Comparison of ENCODE assay signal across 8 mouse cellular contexts in genomic region chr16:18498996-18499395, GRCm38 (mm10). TPM values are rescaled to one million over a fixed set of nuclear protein-coding genes. Genes with fewer than 3 reads are reported as not detected.
DNase-seq lines count a peak whose midpoint lies in the region; ATAC-seq and TF ChIP-seq lines count a peak whose summit lies in the region.

No protein-coding gene starts in this region.

- peak overlapping the region; percentile 91 for H3K4me2 ChIP-seq in hindbrain, postnatal 0 days (ENCODE audit: low read depth, low read length)

- no peaks in the 10 kb centered on the region for H3K27me3 ChIP-seq in heart, adult 2 months (ENCODE audit: control insufficient read depth, insufficient read depth, low read length)
- H3K27me3 ChIP-seq in embryonic facial prominence, embryonic 10.5 days (replicated peaks; ENCODE audit: low read depth, poor library complexity, severe bottlenecking) = no peaks in the 10 kb centered on the region
- H3K27me3 ChIP-seq in hindbrain, postnatal 0 days (ENCODE audit: insufficient read depth, low read length) = no peaks in the 10 kb centered on the region

- no peak for TF ChIP-seq CTCF in heart, adult 2 months (IDR thresholded peaks at IDR 0.05)
- TF ChIP-seq CTCF in hindbrain, postnatal 0 days (IDR thresholded peaks at IDR 0.05; ENCODE audit: low read depth) = no peak

- no peaks in the 10 kb centered on the region for H3K36me3 ChIP-seq in heart, adult 2 months (ENCODE audit: control insufficient read depth, insufficient read depth, low read length)
- peaks cover 34% of the 10 kb centered on the region for H3K36me3 ChIP-seq in embryonic facial prominence, embryonic 10.5 days (replicated peaks)
- H3K36me3 ChIP-seq in hindbrain, postnatal 0 days (ENCODE audit: insufficient read depth, low read length) = peaks cover 13% of the 10 kb centered on the region; the same call in 1 of the 2 replicates
- no peaks in the 10 kb centered on the region for H3K36me3 ChIP-seq in macrophage (ENCODE audit: inconsistent target)

- TF ChIP-seq POLR2A in heart, adult 2 months (IDR thresholded peaks at IDR 0.05; ENCODE audit: insufficient read depth, low read depth, low read length) = no peak

- H3K9me3 ChIP-seq in embryonic facial prominence, embryonic 10.5 days = no peaks in the 10 kb centered on the region
- no peaks in the 10 kb centered on the region for H3K9me3 ChIP-seq in hindbrain, postnatal 0 days (ENCODE audit: low read length)

- H3K4me1 ChIP-seq in heart, adult 2 months (ENCODE audit: control insufficient read depth, insufficient read depth, low read length) = peaks cover 4% of the 10 kb centered on the region
- H3K4me1 ChIP-seq in embryonic facial prominence, embryonic 10.5 days = peaks cover 25% of the 10 kb centered on the region
- peaks cover 14% of the 10 kb centered on the region for H3K4me1 ChIP-seq in hindbrain, postnatal 0 days (ENCODE audit: insufficient read depth, low read length)

- intact Hi-C loops in heart, adult 2 months (cut with DNase I) = loop anchor here (2.0 to 10.0 kb wide), 2 partner anchors 34 to 316 kb away; partner anchors contain the start of genes Cdc45 and Ufd1

- WGBS in heart, adult 2 months = under 1% methylated on average over 24 of the region's 24 CpGs
- WGBS in embryonic facial prominence, embryonic 10.5 days = under 1% methylated on average over 24 of the region's 24 CpGs
- WGBS in hindbrain, postnatal 0 days = under 1% methylated on average over 24 of the region's 24 CpGs
- under 1% methylated on average over 24 of the region's 24 CpGs for WGBS in macrophage (ENCODE audit: missing documents)

- peak overlapping the region; percentile 80 for H3K9ac ChIP-seq in heart, adult 2 months (ENCODE audit: low read depth, low read length)
- H3K9ac ChIP-seq in hindbrain, postnatal 0 days (replicated peaks; ENCODE audit: low read length) = peak overlapping the region; percentile 85

- TF ChIP-seq EP300 in heart, adult 2 months (IDR thresholded peaks at IDR 0.05; ENCODE audit: insufficient read depth, low read depth, low read length) = no peak

- peak overlapping the region; percentile 87 for H3K4me3 ChIP-seq in heart, adult 2 months
- H3K4me3 ChIP-seq in embryonic facial prominence, embryonic 10.5 days = peak overlapping the region; percentile 87
- H3K4me3 ChIP-seq in hindbrain, postnatal 0 days (ENCODE audit: low read length) = peak overlapping the region; percentile 77
- H3K4me3 ChIP-seq in macrophage (ENCODE audit: inconsistent target) = peak overlapping the region; percentile 85

- DNase-seq in heart, adult 2 months = no peak
- DNase-seq in heart, postnatal 4 days = no peak
- DNase-seq in embryonic facial prominence, embryonic 10.5 days (ENCODE audit: low spot score) = no peak
- DNase-seq in hindbrain, postnatal 0 days (ENCODE audit: low spot score) = no peak
- DNase-seq in MN1 (ENCODE audit: low spot score) = no peak
- no peak for DNase-seq in cerebellum, adult 11-12 months

- no peaks in the 10 kb centered on the region for H3K79me2 ChIP-seq in heart, adult 2 months (replicated peaks; ENCODE audit: control insufficient read depth, insufficient read depth, low read length)
- H3K79me2 ChIP-seq in macrophage (ENCODE audit: inconsistent target) = no peaks in the 10 kb centered on the region

- H3K27ac ChIP-seq in heart, adult 2 months = peak overlapping the region; percentile 86
- H3K27ac ChIP-seq in embryonic facial prominence, embryonic 10.5 days (replicated peaks) = peak overlapping the region; percentile 92
- peak overlapping the region; percentile 92 for H3K27ac ChIP-seq in hindbrain, postnatal 0 days
- H3K27ac ChIP-seq in macrophage = no peak overlapping the region

- ATAC-seq in CD4-positive, CD25-positive, alpha-beta regulatory T cell, adult 4 months = peak; percentile 17
- no peak for ATAC-seq in hindbrain, postnatal 0 days

RNA-seq across cellular contexts. Expression of gene Rtl10, which starts 0.3 kb away (rescaled TPM):
- total RNA-seq in heart, adult 2 months (2021) = 1 to 10 TPM; 3.4 to 3.9 TPM
- 3.1 and 3.4 TPM in 2 replicates for polyA plus RNA-seq in heart, adult 2 months (2012; rRNA removed)
- total RNA-seq in heart, postnatal 4 days (2021) = 1 to 10 TPM; 5.5 to 5.6 TPM
- 1 to 10 TPM in 1 of 2 experiments, under 1 TPM in 1; 0.67 to 1.9 TPM for polyA plus RNA-seq in CD4-positive, CD25-positive, alpha-beta regulatory T cell, adult 4 months (2017; shearing (Covaris generic))
- 3.8 and 4.1 TPM in 2 replicates for polyA plus RNA-seq in embryonic facial prominence, embryonic 10.5 days (2016; fragmentation: Nextera tagmentation; extraction: Ambion mirVana)
- 11.0 and 12.4 TPM in 2 replicates for total RNA-seq in hindbrain, postnatal 0 days (2014; rRNA removed)
- polyA plus RNA-seq in hindbrain, postnatal 0 days (2015; fragmentation: Nextera tagmentation; extraction: Ambion mirVana) = 2.5 and 2.7 TPM in 2 replicates
- total RNA-seq in macrophage (2018; cell fraction: chromatin; rRNA removed) = 1 to 10 TPM in 21 of 26 experiments, not detected in 5; 1.2 to 5.7 (median 1.9) TPM
- 1 to 10 TPM in 13 of 26 experiments, under 1 TPM in 11, not detected in 2; 0.24 to 2.0 (median 1.2) TPM for total RNA-seq in macrophage (2018; cell fraction: cytosol; rRNA removed)
- 1 to 10 TPM in 18 of 26 experiments, under 1 TPM in 3, not detected in 5; 0.80 to 7.8 (median 1.9) TPM for total RNA-seq in macrophage (2018; cell fraction: nucleus; rRNA removed)
- polyA plus RNA-seq in macrophage (2018) = 1.5 TPM in 1 of 3 replicates, not detected in the others

RNA-seq across cellular contexts. Expression of gene Gnb1l, which starts 0.5 kb away (rescaled TPM):
- 1 to 10 TPM; 5.3 to 7.4 TPM for total RNA-seq in heart, adult 2 months (2021)
- 5.5 and 8.5 TPM in 2 replicates for polyA plus RNA-seq in heart, adult 2 months (2012; rRNA removed)
- 1 to 10 TPM; 6.3 to 7.9 TPM for total RNA-seq in heart, postnatal 4 days (2021)
- polyA plus RNA-seq in CD4-positive, CD25-positive, alpha-beta regulatory T cell, adult 4 months (2017; shearing (Covaris generic)) = 10 to 100 TPM; 15.4 to 21.4 TPM
- 17.9 and 19.1 TPM in 2 replicates for polyA plus RNA-seq in embryonic facial prominence, embryonic 10.5 days (2016; fragmentation: Nextera tagmentation; extraction: Ambion mirVana)
- total RNA-seq in hindbrain, postnatal 0 days (2014; rRNA removed) = 9.6 and 10.5 TPM in 2 replicates
- polyA plus RNA-seq in hindbrain, postnatal 0 days (2015; fragmentation: Nextera tagmentation; extraction: Ambion mirVana) = 16.9 and 18.0 TPM in 2 replicates
- total RNA-seq in macrophage (2018; cell fraction: chromatin; rRNA removed) = 1 to 10 TPM in 21 of 26 experiments, under 1 TPM in 2, not detected in 3; 0.62 to 4.9 (median 1.9) TPM
- 1 to 10 TPM in 25 of 26 experiments, under 1 TPM in 1; 0.98 to 2.6 (median 1.7) TPM for total RNA-seq in macrophage (2018; cell fraction: cytosol; rRNA removed)
- total RNA-seq in macrophage (2018; cell fraction: nucleus; rRNA removed) = 1 to 10 TPM in 17 of 26 experiments, under 1 TPM in 7, not detected in 2; 0.48 to 6.5 (median 1.5) TPM
- polyA plus RNA-seq in macrophage (2018) = 0.89 to 4.1 TPM (median 1.3 TPM) in 3 replicates
